Mouse (Mus musculus) ES-E14 (cell line): Measurements from ENCODE around the gene Mex3d.

Experiments used
- MAFK ChIP-seq: IDR thresholded peaks from 2 replicates; pipeline ENCODE4 v1.6.1; 2014; ENCODE audit warnings: mild to moderate bottlenecking, low read depth, low read length, inconsistent platforms; ENCODE audit not compliant: insufficient read depth
- ZC3H11A ChIP-seq: IDR thresholded peaks from 2 replicates; pipeline ENCODE4 v1.6.1; 2012; ENCODE audit warnings: low read depth, mild to moderate bottlenecking, inconsistent platforms, low read length, borderline replicate concordance
- ZNF384 ChIP-seq: IDR thresholded peaks from 2 replicates; pipeline ENCODE4 v1.6.1; 2012; ENCODE audit warnings: low read depth, low read length, inconsistent platforms

DNA sequence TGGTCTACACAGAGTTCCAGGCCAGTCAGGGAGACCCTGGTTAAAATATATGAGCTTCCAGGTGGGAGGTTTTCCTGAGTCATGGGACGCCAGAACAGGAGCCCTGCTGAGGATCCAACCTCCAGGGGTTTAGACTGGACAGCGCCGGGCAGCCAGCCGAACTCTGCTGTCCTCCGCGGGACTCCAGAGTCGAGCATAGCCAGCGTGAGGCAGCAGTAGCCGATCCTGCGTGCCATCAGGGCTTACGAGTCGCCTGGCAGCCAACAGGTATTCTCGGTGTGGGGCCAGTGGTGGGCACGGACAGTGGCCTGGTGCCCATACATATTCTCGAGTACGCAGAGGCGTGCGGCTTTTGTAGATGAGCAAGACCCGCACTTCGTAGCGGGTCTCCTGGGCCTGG is 46.4 kb downstream of the Mex3d start:
- TF ChIP-seq ZNF384 (no peak), ZC3H11A (no peak), MAFK (no peak)
